Mouse (Mus musculus): ENCODE measurements around the gene Klra1. TPM values are rescaled to one million over a fixed set of nuclear protein-coding genes. Genes with fewer than 3 reads are reported as not detected.
"Not testable (repeated sequence)": the region's sequence is repeated elsewhere in the genome, so short reads cannot be mapped to it uniquely, and the experiment has no call there.

Klra1 gene
- not detected in 2 replicates for polyA plus RNA-seq (2014; fragmentation: Nextera tagmentation; extraction: Ambion mirVana)

DNA sequence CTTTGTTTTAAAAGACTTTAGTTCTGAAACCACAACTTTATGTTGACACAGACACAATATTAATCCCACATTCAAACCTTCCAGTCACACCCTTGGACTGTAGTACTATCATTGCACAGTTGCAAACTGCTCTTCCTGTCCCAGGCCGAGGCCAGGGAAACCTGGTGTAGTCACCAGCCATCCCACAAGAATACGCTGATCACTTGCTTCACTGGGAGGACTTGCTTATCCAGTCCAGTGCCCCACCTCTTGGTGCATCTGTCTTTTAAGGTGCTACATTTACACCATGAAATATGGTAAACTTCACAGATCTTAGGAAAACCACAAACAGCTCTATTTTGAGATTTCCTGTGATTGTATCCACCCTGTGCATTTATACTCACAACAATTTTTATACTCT is at the start of gene Klra1:
Gene Klra1, minus strand, starts transcription at position 125 of the 400 bp plus-strand sequence.
- 93% methylated on average over 2 of the region's 2 CpGs for WGBS
- H3K9ac ChIP-seq (ENCODE audit: low read length), result no peak within 1 kb of the TSS
- ATAC-seq (replicated peaks; ENCODE audit: low FRiP score), result no peak
- no peaks in the 10 kb centered on the region for H3K36me3 ChIP-seq (ENCODE audit: control insufficient read depth, insufficient read depth, low read length)
- H3K9me3 ChIP-seq (ENCODE audit: control insufficient read depth, low read length), result no peaks in the 10 kb centered on the region
- H3K4me1 ChIP-seq (replicated peaks; ENCODE audit: control insufficient read depth, insufficient read depth, low read length), result no peaks in the 10 kb centered on the region
- H3K27ac ChIP-seq (ENCODE audit: low read depth, low read length), result no peak within 1 kb of the TSS
- no peaks in the 10 kb centered on the region for H3K27me3 ChIP-seq (ENCODE audit: control insufficient read depth, insufficient read depth, low read length)
- no peak for DNase-seq (ENCODE audit: low spot score)
- H3K4me2 ChIP-seq (ENCODE audit: low read depth, low read length, severe bottlenecking), result no peak within 1 kb of the TSS
- H3K4me3 ChIP-seq (ENCODE audit: low read depth, low read length), result no peak within 1 kb of the TSS

DNA sequence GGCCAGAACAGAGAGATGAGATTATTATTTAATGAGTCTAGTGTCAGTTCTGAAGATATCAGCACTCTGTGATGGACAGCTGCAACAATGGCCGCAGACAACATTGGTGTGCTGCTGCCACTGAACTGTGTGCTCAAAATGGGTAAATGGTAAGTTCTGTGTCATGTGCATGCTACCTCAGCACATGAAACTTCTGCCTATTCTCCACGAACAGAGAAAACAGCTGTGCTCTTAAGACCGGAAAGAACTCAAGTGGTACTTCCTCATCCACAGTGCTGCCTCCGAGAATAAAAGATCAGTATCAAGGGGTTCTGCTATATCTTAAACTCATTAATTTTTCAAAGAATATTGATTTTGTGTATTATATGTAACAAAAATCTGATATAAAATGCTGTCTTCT is 42.8 kb upstream of the Klra1 start:
- DNase-seq (ENCODE audit: low spot score) (no peak), ATAC-seq (replicated peaks; ENCODE audit: low FRiP score) (no peak)
- Histone ChIP-seq H3K27ac (ENCODE audit: low read depth, low read length) (no peak overlapping the region), H3K4me2 (ENCODE audit: low read depth, low read length, severe bottlenecking) (no peak overlapping the region), H3K27me3 (ENCODE audit: control insufficient read depth, insufficient read depth, low read length) (no peaks in the 10 kb centered on the region), H3K9me3 (ENCODE audit: control insufficient read depth, low read length) (no peaks in the 10 kb centered on the region; the same call in 1 of the 2 replicates), H3K9ac (ENCODE audit: low read length) (no peak overlapping the region), H3K4me1 (replicated peaks; ENCODE audit: control insufficient read depth, insufficient read depth, low read length) (no peaks in the 10 kb centered on the region), H3K36me3 (ENCODE audit: control insufficient read depth, insufficient read depth, low read length) (no peaks in the 10 kb centered on the region), H3K4me3 (ENCODE audit: low read depth, low read length) (no peak overlapping the region)
- 91% methylated on average over 4 of the region's 4 CpGs for WGBS

- DNase-seq (ENCODE audit: low spot score), result no peak
- no peak overlapping the region for H3K4me3 ChIP-seq (ENCODE audit: low read depth, low read length)
- H3K36me3 ChIP-seq (ENCODE audit: control insufficient read depth, insufficient read depth, low read length), result no peaks in the 10 kb centered on the region
- H3K27ac ChIP-seq (ENCODE audit: low read depth, low read length), result no peak overlapping the region
- peaks cover 2% of the 10 kb centered on the region; the same call in 1 of the 2 replicates for H3K9me3 ChIP-seq (ENCODE audit: control insufficient read depth, low read length)
- WGBS, result 86% methylated on average over 2 of the region's 2 CpGs
- H3K4me1 ChIP-seq (replicated peaks; ENCODE audit: control insufficient read depth, insufficient read depth, low read length), result no peaks in the 10 kb centered on the region
- H3K4me2 ChIP-seq (ENCODE audit: low read depth, low read length, severe bottlenecking), result no peak overlapping the region
- H3K9ac ChIP-seq (ENCODE audit: low read length), result no peak overlapping the region
- no peaks in the 10 kb centered on the region for H3K27me3 ChIP-seq (ENCODE audit: control insufficient read depth, insufficient read depth, low read length)
- ATAC-seq (replicated peaks; ENCODE audit: low FRiP score), result no peak
Observed at GRCm38 (mm10) chr6:130419158-130419557, 32.5 kb upstream of the Klra1 start.

DNA sequence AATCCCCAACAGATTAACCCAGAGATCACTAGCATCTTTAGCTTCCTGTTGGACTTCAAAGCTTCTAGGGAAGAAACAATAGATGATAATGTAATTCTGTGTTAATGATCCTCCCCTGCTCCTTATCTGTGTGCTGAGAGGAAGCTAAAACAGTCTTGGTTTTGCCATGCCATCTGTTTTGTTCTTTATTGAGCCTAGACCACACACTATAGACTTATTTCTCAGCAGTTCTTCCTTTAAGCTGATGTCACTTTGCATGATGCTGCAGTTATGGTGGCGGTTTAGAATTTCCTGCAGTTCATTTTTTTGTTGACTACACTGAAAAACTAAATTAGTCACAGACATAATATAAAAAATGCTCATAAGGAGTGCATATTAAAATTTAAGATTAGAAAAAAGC is 18.2 kb upstream of the Klra1 start:
- DNase-seq (ENCODE audit: low spot score), result no peak
- Histone ChIP-seq H3K9me3 (ENCODE audit: control insufficient read depth, low read length) (no peaks in the 10 kb centered on the region; the same call in 1 of the 2 replicates), H3K4me3 (ENCODE audit: low read depth, low read length) (no peak overlapping the region), H3K4me1 (replicated peaks; ENCODE audit: control insufficient read depth, insufficient read depth, low read length) (no peaks in the 10 kb centered on the region), H3K27ac (ENCODE audit: low read depth, low read length) (no peak overlapping the region), H3K27me3 (ENCODE audit: control insufficient read depth, insufficient read depth, low read length) (no peaks in the 10 kb centered on the region), H3K36me3 (ENCODE audit: control insufficient read depth, insufficient read depth, low read length) (no peaks in the 10 kb centered on the region), H3K4me2 (ENCODE audit: low read depth, low read length, severe bottlenecking) (no peak overlapping the region), H3K9ac (ENCODE audit: low read length) (no peak overlapping the region)
- WGBS, result 78% methylated on average over 1 of the region's 1 CpGs
- no peak for ATAC-seq (replicated peaks; ENCODE audit: low FRiP score)

GRCm38 (mm10) chr6:130385803-130386202 is 871 bp downstream of the Klra1 start:
- no peak for ATAC-seq (replicated peaks; ENCODE audit: low FRiP score)
- no peaks in the 10 kb centered on the region for H3K27me3 ChIP-seq (ENCODE audit: control insufficient read depth, insufficient read depth, low read length)
- no peak overlapping the region for H3K4me3 ChIP-seq (ENCODE audit: low read depth, low read length)
- H3K9me3 ChIP-seq (ENCODE audit: control insufficient read depth, low read length), result no peaks in the 10 kb centered on the region
- H3K4me2 ChIP-seq (ENCODE audit: low read depth, low read length, severe bottlenecking), result no peak overlapping the region
- H3K9ac ChIP-seq (ENCODE audit: low read length), result no peak overlapping the region
- no peak overlapping the region for H3K27ac ChIP-seq (ENCODE audit: low read depth, low read length)
- no peaks in the 10 kb centered on the region for H3K4me1 ChIP-seq (replicated peaks; ENCODE audit: control insufficient read depth, insufficient read depth, low read length)
- 63% methylated on average over 1 of the region's 1 CpGs for WGBS
- DNase-seq (ENCODE audit: low spot score), result no peak
- no peaks in the 10 kb centered on the region for H3K36me3 ChIP-seq (ENCODE audit: control insufficient read depth, insufficient read depth, low read length)

DNA sequence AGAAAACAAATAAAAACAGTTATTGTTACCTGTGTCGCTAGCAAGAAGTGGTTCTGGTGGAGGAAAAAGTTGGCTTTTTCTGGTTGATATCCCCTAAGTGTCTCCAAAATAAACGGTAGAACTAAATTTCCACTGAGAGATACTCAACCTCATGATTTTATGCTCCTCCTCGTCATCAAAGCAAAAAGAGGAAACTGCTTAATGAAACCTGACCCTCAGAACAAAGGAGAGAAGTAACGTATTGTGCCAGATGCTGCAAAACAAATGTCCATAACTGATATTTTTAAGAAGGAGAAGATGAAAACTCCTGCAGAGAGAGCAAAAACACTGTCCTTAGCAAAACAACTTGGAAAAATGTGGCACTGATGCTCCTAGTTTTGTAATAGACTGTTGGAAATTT is 4.3 kb downstream of the Klra1 start:
- no peaks in the 10 kb centered on the region for H3K4me1 ChIP-seq (replicated peaks; ENCODE audit: control insufficient read depth, insufficient read depth, low read length)
- no peak overlapping the region for H3K27ac ChIP-seq (ENCODE audit: low read depth, low read length)
- DNase-seq (ENCODE audit: low spot score) (no peak), ATAC-seq (replicated peaks; ENCODE audit: low FRiP score) (no peak)
- WGBS, result 76% methylated on average over 4 of the region's 4 CpGs
- H3K9me3 ChIP-seq (ENCODE audit: control insufficient read depth, low read length), result no peaks in the 10 kb centered on the region; the same call in 1 of the 2 replicates
- no peak overlapping the region for H3K4me3 ChIP-seq (ENCODE audit: low read depth, low read length)
- no peaks in the 10 kb centered on the region for H3K27me3 ChIP-seq (ENCODE audit: control insufficient read depth, insufficient read depth, low read length)
- H3K9ac ChIP-seq (ENCODE audit: low read length), result no peak overlapping the region
- H3K36me3 ChIP-seq (ENCODE audit: control insufficient read depth, insufficient read depth, low read length), result no peaks in the 10 kb centered on the region
- no peak overlapping the region for H3K4me2 ChIP-seq (ENCODE audit: low read depth, low read length, severe bottlenecking)

DNA sequence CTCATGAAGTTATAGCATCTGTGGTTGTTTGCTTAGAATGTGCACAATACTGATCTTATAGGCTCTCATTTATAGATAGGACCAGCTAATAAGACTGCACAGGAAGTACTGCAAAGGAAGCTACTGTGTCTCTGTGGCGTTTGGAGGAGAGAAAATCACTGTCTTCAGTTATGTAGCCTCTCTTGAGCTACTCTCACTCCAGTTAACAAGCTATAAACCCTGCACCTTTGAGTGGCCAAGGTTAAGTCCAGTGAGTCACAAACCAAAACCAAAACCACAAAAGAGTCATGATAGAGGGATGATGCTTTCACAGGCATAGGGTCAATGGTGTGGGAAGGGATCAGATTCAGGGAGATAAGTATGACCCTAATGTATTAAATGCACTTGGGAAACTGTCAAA is 41.3 kb downstream of the Klra1 start:
- not testable (repeated sequence) for H3K4me2 ChIP-seq (ENCODE audit: low read depth, low read length, severe bottlenecking); H3K27ac ChIP-seq (ENCODE audit: low read depth, low read length); H3K36me3 ChIP-seq (ENCODE audit: control insufficient read depth, insufficient read depth, low read length); DNase-seq (ENCODE audit: low spot score); H3K4me3 ChIP-seq (ENCODE audit: low read depth, low read length); H3K9me3 ChIP-seq (ENCODE audit: control insufficient read depth, low read length); H3K4me1 ChIP-seq (replicated peaks; ENCODE audit: control insufficient read depth, insufficient read depth, low read length); H3K9ac ChIP-seq (ENCODE audit: low read length); ATAC-seq (replicated peaks; ENCODE audit: low FRiP score); H3K27me3 ChIP-seq (ENCODE audit: control insufficient read depth, insufficient read depth, low read length)
- 38% methylated on average over 1 of the region's 1 CpGs for WGBS

GRCm38 (mm10) chr6:130341973-130342372 is 44.7 kb downstream of the Klra1 start:
- not testable (repeated sequence) for DNase-seq (ENCODE audit: low spot score); ATAC-seq (replicated peaks; ENCODE audit: low FRiP score); H3K4me3 ChIP-seq (ENCODE audit: low read depth, low read length); H3K4me2 ChIP-seq (ENCODE audit: low read depth, low read length, severe bottlenecking); H3K9ac ChIP-seq (ENCODE audit: low read length); H3K27me3 ChIP-seq (ENCODE audit: control insufficient read depth, insufficient read depth, low read length); H3K36me3 ChIP-seq (ENCODE audit: control insufficient read depth, insufficient read depth, low read length); H3K9me3 ChIP-seq (ENCODE audit: control insufficient read depth, low read length); H3K4me1 ChIP-seq (replicated peaks; ENCODE audit: control insufficient read depth, insufficient read depth, low read length); H3K27ac ChIP-seq (ENCODE audit: low read depth, low read length)
- WGBS, result 91% methylated on average over 2 of the region's 2 CpGs

- WGBS, result 91% methylated on average over 8 of the region's 8 CpGs
- Histone ChIP-seq H3K9me3 (ENCODE audit: control insufficient read depth, low read length) (no peaks in the 10 kb centered on the region), H3K4me1 (replicated peaks; ENCODE audit: control insufficient read depth, insufficient read depth, low read length) (no peaks in the 10 kb centered on the region), H3K36me3 (ENCODE audit: control insufficient read depth, insufficient read depth, low read length) (no peaks in the 10 kb centered on the region), H3K27ac (ENCODE audit: low read depth, low read length) (no peak within 1 kb of the TSS), H3K4me2 (ENCODE audit: low read depth, low read length, severe bottlenecking) (no peak within 1 kb of the TSS), H3K4me3 (ENCODE audit: low read depth, low read length) (no peak within 1 kb of the TSS), H3K27me3 (ENCODE audit: control insufficient read depth, insufficient read depth, low read length) (no peaks in the 10 kb centered on the region), H3K9ac (ENCODE audit: low read length) (no peak within 1 kb of the TSS)
- DNase-seq (ENCODE audit: low spot score) (no peak), ATAC-seq (replicated peaks; ENCODE audit: low FRiP score) (no peak)
Observed at GRCm38 (mm10) chr6:130337411-130337810, 49.3 kb downstream of the Klra1 start, which contains the start of gene Klra3. TSS of gene Klra3 (minus strand) at chr6:130337574.
